Mouse (Mus musculus) MEL (cell line): ENCODE results near the gene Jpt1. TPM values are rescaled to one million over a fixed set of nuclear protein-coding genes. Genes with fewer than 3 reads are reported as not detected.

Experiments
- DNase-seq: peaks from one replicate; pipeline ENCODE4 v3.0.0; 2011; ENCODE audit warnings: low read depth, low spot score
- H3K27ac ChIP-seq: 2 replicates; pipeline ENCODE4 v1.5.1; 2012; ENCODE audit warnings: low read depth, mild to moderate bottlenecking, control low read depth, low read length, moderate library complexity; ENCODE audit not compliant: control insufficient read depth
- H3K27me3 ChIP-seq, 2 experiments: fragments of 150-350 bp in 1 of 2; sonication (generic) in 1 of 2; 2 replicates each; pipeline ENCODE4 v1.6.1; 2012; ENCODE audit warnings: low read length in 2 of 2, mild to moderate bottlenecking in 2 of 2, improper control_type of control experiment in 1 of 2, moderate library complexity in 1 of 2; ENCODE audit not compliant: insufficient read depth in 2 of 2, control insufficient read depth in 1 of 2
- H3K36me3 ChIP-seq, 2 experiments: 2 replicates each; pipeline ENCODE4 v1.6.1; 2012 to 2014; ENCODE audit warnings: low read length in 2 of 2, improper control_type of control experiment in 1 of 2, inconsistent platforms in 1 of 2, mild to moderate bottlenecking in 1 of 2; ENCODE audit not compliant: insufficient read depth in 2 of 2, control insufficient read depth in 1 of 2
- H3K4me1 ChIP-seq, 2 experiments: fragments of 150-350 bp in 1 of 2; sonication (generic) in 1 of 2; 2 replicates each; pipeline ENCODE4 v1.6.1; 2012; ENCODE audit warnings: low read length in 2 of 2, improper control_type of control experiment in 1 of 2, mild to moderate bottlenecking in 1 of 2; ENCODE audit not compliant: insufficient read depth in 2 of 2, control insufficient read depth in 1 of 2
- H3K4me3 ChIP-seq, 2 experiments: fragments of 150-350 bp in 1 of 2; sonication (generic) in 1 of 2; 2 replicates each; pipeline ENCODE4 v1.5.1; 2012; ENCODE audit warnings: low read depth in 2 of 2, low read length in 2 of 2, mild to moderate bottlenecking in 2 of 2, moderate library complexity in 2 of 2, control low read depth in 1 of 2, improper control_type of control experiment in 1 of 2; ENCODE audit not compliant: control insufficient read depth in 1 of 2, insufficient read depth in 1 of 2
- H3K79me2 ChIP-seq: 2 replicates; pipeline ENCODE4 v1.6.1; 2012; ENCODE audit warnings: mild to moderate bottlenecking, low read length, moderate library complexity; ENCODE audit not compliant: control insufficient read depth, poor library complexity, insufficient read depth
- H3K9ac ChIP-seq: 2 replicates; pipeline ENCODE4 v1.6.1; 2012; ENCODE audit warnings: low read depth, mild to moderate bottlenecking, control low read depth, low read length, moderate library complexity; ENCODE audit not compliant: control insufficient read depth, poor library complexity, severe bottlenecking
- H3K9me3 ChIP-seq: fragments of 150-350 bp; sonication (generic); replicated peaks from 2 replicates; pipeline ENCODE4 v1.6.1; 2012; ENCODE audit warnings: mild to moderate bottlenecking, low read length, improper control_type of control experiment, moderate library complexity; ENCODE audit not compliant: insufficient read depth
- BHLHE40 ChIP-seq: IDR thresholded peaks from 2 replicates; pipeline ENCODE4 v1.6.1; 2012; ENCODE audit warnings: low read depth, mild to moderate bottlenecking, inconsistent platforms, low read length, improper control_type of control experiment, borderline replicate concordance
- CHD1 ChIP-seq: IDR thresholded peaks from 2 replicates; pipeline ENCODE4 v1.6.1; 2012; ENCODE audit warnings: low read depth, mild to moderate bottlenecking, inconsistent platforms, low read length, improper control_type of control experiment
- CHD2 ChIP-seq: IDR thresholded peaks from 2 replicates; pipeline ENCODE4 v1.6.1; 2011; ENCODE audit warnings: low read length, improper control_type of control experiment
- CTCF ChIP-seq, 3 experiments: IDR thresholded peaks in 2 of 3; conservative IDR thresholded peaks in 1 of 3; 2 replicates each; pipeline ENCODE4 v1.5.1; 2011 to 2012; ENCODE audit warnings: low read length in 3 of 3, low read depth in 2 of 3, mild to moderate bottlenecking in 2 of 3, improper control_type of control experiment in 1 of 3, inconsistent platforms in 1 of 3, mixed read lengths in 1 of 3, moderate library complexity in 1 of 3; ENCODE audit not compliant: control insufficient read depth in 1 of 3, insufficient read depth in 1 of 3, poor library complexity in 1 of 3, severe bottlenecking in 1 of 3
- E2F4 ChIP-seq: IDR thresholded peaks from 2 replicates; pipeline ENCODE4 v1.6.1; 2011; ENCODE audit warnings: low read depth, low read length, improper control_type of control experiment, borderline replicate concordance
- ELF1 ChIP-seq: IDR thresholded peaks from 2 replicates; pipeline ENCODE4 v1.6.1; 2014; ENCODE audit warnings: low read depth, mild to moderate bottlenecking, inconsistent platforms, low read length, improper control_type of control experiment, moderate library complexity
- EP300 ChIP-seq, 2 experiments: IDR thresholded peaks; 2 replicates each; pipeline ENCODE4 v1.6.1; 2011; ENCODE audit warnings: improper control_type of control experiment in 2 of 2, low read length in 2 of 2, low read depth in 1 of 2, mild to moderate bottlenecking in 1 of 2
- ETS1 ChIP-seq: IDR thresholded peaks from 2 replicates; pipeline ENCODE4 v1.6.1; 2012; ENCODE audit warnings: low read depth, mild to moderate bottlenecking, inconsistent platforms, low read length, improper control_type of control experiment, moderate library complexity
- GATA1 ChIP-seq: IDR thresholded peaks from 2 replicates; pipeline ENCODE4 v1.6.1; 2011; ENCODE audit warnings: low read depth, low read length, improper control_type of control experiment
- JUND ChIP-seq: IDR thresholded peaks from 2 replicates; pipeline ENCODE4 v1.6.1; 2011; ENCODE audit warnings: low read depth, mild to moderate bottlenecking, improper control_type of control experiment, low read length
- KAT2A ChIP-seq: conservative IDR thresholded peaks from 2 replicates; pipeline ENCODE4 v1.6.1; 2012; ENCODE audit warnings: low read depth, low read length, improper control_type of control experiment, inconsistent platforms
- MAFK ChIP-seq: IDR thresholded peaks from 2 replicates; pipeline ENCODE4 v1.6.1; 2011; ENCODE audit warnings: low read depth, mild to moderate bottlenecking, low read length, improper control_type of control experiment, borderline replicate concordance
- MAX ChIP-seq: IDR thresholded peaks from 2 replicates; pipeline ENCODE4 v1.6.1; 2011; ENCODE audit warnings: low read length, improper control_type of control experiment
- MEF2A ChIP-seq: IDR thresholded peaks from 2 replicates; pipeline ENCODE4 v1.6.1; 2014; ENCODE audit warnings: low read depth, mild to moderate bottlenecking, inconsistent platforms, low read length, improper control_type of control experiment; ENCODE audit not compliant: poor library complexity, insufficient replicate concordance, severe bottlenecking; ENCODE audit errors: extremely low read depth
- MXI1 ChIP-seq: IDR thresholded peaks from 2 replicates; pipeline ENCODE4 v1.6.1; 2011; ENCODE audit warnings: mild to moderate bottlenecking, low read depth, low read length, improper control_type of control experiment
- MYB ChIP-seq: IDR thresholded peaks from 2 replicates; pipeline ENCODE4 v1.6.1; 2011; ENCODE audit warnings: mild to moderate bottlenecking, low read depth, low read length, improper control_type of control experiment
- MYC ChIP-seq: IDR thresholded peaks from 2 replicates; pipeline ENCODE4 v1.6.1; 2011; ENCODE audit warnings: low read depth, mild to moderate bottlenecking, low read length, improper control_type of control experiment, moderate library complexity
- NRF1 ChIP-seq: IDR thresholded peaks from 2 replicates; pipeline ENCODE4 v1.6.1; 2014; ENCODE audit warnings: low read depth, mild to moderate bottlenecking, inconsistent platforms, low read length, improper control_type of control experiment, moderate library complexity; ENCODE audit not compliant: poor library complexity, insufficient read depth, severe bottlenecking
- POLR2A ChIP-seq, 2 experiments: IDR thresholded peaks; 2 replicates each; pipeline ENCODE4 v1.6.1; 2011 to 2012; ENCODE audit warnings: low read length in 2 of 2, mild to moderate bottlenecking in 2 of 2, control low read depth in 1 of 2, improper control_type of control experiment in 1 of 2, low read depth in 1 of 2, moderate library complexity in 1 of 2; ENCODE audit not compliant: control insufficient read depth in 1 of 2, insufficient read depth in 1 of 2, poor library complexity in 1 of 2
- POLR2AphosphoS2 ChIP-seq: IDR thresholded peaks from 2 replicates; pipeline ENCODE4 v1.6.1; 2011; ENCODE audit warnings: low read length, improper control_type of control experiment
- POLR2AphosphoS5 ChIP-seq: IDR thresholded peaks from 2 replicates; pipeline ENCODE4 v1.6.1; 2012; ENCODE audit warnings: low read depth, borderline replicate concordance, mild to moderate bottlenecking, inconsistent platforms, low read length, moderate library complexity, mixed read lengths
- RAD21 ChIP-seq: IDR thresholded peaks from 2 replicates; pipeline ENCODE4 v1.6.1; 2011; ENCODE audit warnings: mild to moderate bottlenecking, low read depth, low read length, improper control_type of control experiment
- RCOR1 ChIP-seq: IDR thresholded peaks from 2 replicates; pipeline ENCODE4 v1.6.1; 2012; ENCODE audit warnings: low read depth, mild to moderate bottlenecking, inconsistent platforms, low read length, improper control_type of control experiment
- SIN3A ChIP-seq: IDR thresholded peaks from 2 replicates; pipeline ENCODE4 v1.6.1; 2012; ENCODE audit warnings: low read length, improper control_type of control experiment, inconsistent platforms
- SMC3 ChIP-seq: IDR thresholded peaks from 2 replicates; pipeline ENCODE4 v1.6.1; 2011; ENCODE audit warnings: low read depth, low read length, improper control_type of control experiment
- TAL1 ChIP-seq: IDR thresholded peaks from 2 replicates; pipeline ENCODE4 v1.6.1; 2012; ENCODE audit warnings: mild to moderate bottlenecking, inconsistent platforms, low read length, moderate library complexity, mixed read lengths
- TBP ChIP-seq: IDR thresholded peaks from 2 replicates; pipeline ENCODE4 v1.8.0; 2011; ENCODE audit warnings: low read depth, low read length, improper control_type of control experiment
- TCF12 ChIP-seq: IDR thresholded peaks from 2 replicates; pipeline ENCODE4 v1.6.1; 2014; ENCODE audit warnings: low read depth, mild to moderate bottlenecking, inconsistent platforms, low read length, improper control_type of control experiment, moderate library complexity
- USF1 ChIP-seq: IDR thresholded peaks from 2 replicates; pipeline ENCODE4 v1.6.1; 2014; ENCODE audit warnings: low read depth, mild to moderate bottlenecking, inconsistent platforms, low read length, improper control_type of control experiment, moderate library complexity
- USF2 ChIP-seq, 2 experiments: IDR thresholded peaks; 2 replicates each; pipeline ENCODE4 v1.6.1; 2011 to 2012; ENCODE audit warnings: improper control_type of control experiment in 2 of 2, low read length in 2 of 2, borderline replicate concordance in 1 of 2, inconsistent platforms in 1 of 2, low read depth in 1 of 2, mild to moderate bottlenecking in 1 of 2; ENCODE audit not compliant: insufficient read depth in 1 of 2
- ZKSCAN1 ChIP-seq: IDR thresholded peaks from 2 replicates; pipeline ENCODE4 v1.6.1; 2012; ENCODE audit warnings: low read depth, mild to moderate bottlenecking, inconsistent platforms, low read length, improper control_type of control experiment, moderate library complexity
- ZMIZ1 ChIP-seq: IDR thresholded peaks from 2 replicates; pipeline ENCODE4 v1.6.1; 2012; ENCODE audit warnings: low read depth, mild to moderate bottlenecking, inconsistent platforms, low read length, improper control_type of control experiment, moderate library complexity
- ZNF384 ChIP-seq: IDR thresholded peaks from 2 replicates; pipeline ENCODE4 v1.6.1; 2012; ENCODE audit warnings: low read depth, mild to moderate bottlenecking, inconsistent platforms, low read length, improper control_type of control experiment
- polyA plus RNA-seq, 2 experiments: library from polyadenylated mRNA; stranded (reverse) in 1 of 2; unstranded in 1 of 2; fragments of >175 nt in 1 of 2; fragments of >200 nt in 1 of 2; gene quantifications; 2 replicates each; pipeline versions ENCODE4 v1.2.1 to v1.2.4; 2012; ENCODE audit warnings: low replicate concordance in 2 of 2, low read depth in 1 of 2; ENCODE audit not compliant: insufficient read length in 2 of 2, insufficient read depth in 1 of 2, missing spikeins in 1 of 2
- total RNA-seq: library from RNA; depleted of rRNA; stranded (reverse); fragments of 300-350 nt; gene quantifications from 2 replicates; pipeline ENCODE4 v1.2.3, GENCODE M21; 2012

Jpt1 gene
- total and polyA plus RNA-seq, 3 experiments, result 353 to 382 TPM; not detected in 1

DNA sequence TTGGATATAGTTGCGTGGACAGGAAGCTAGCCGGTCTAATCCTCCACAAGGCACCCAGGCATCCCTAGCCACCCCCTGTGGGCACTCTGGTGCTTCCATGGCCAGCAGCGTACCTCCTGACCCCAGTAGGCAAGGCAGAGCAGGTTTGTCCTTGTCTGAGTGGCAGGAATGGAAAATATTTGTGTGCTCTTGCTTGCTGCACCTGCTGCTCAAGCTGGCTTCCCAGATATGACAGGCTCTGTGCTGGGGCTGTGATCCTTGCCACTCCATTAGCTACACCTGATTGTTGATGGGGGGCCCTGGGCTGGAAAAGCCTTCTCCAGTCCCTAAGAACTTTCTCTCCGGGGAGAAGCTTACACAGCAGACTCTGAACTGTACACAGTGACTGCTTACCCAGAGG, 60.9 kb downstream of the Jpt1 start:
- Histone ChIP-seq H3K27me3 (no peaks in the 10 kb centered on the region), H3K9me3 (no peaks in the 10 kb centered on the region)
- no peak for DNase-seq

DNA sequence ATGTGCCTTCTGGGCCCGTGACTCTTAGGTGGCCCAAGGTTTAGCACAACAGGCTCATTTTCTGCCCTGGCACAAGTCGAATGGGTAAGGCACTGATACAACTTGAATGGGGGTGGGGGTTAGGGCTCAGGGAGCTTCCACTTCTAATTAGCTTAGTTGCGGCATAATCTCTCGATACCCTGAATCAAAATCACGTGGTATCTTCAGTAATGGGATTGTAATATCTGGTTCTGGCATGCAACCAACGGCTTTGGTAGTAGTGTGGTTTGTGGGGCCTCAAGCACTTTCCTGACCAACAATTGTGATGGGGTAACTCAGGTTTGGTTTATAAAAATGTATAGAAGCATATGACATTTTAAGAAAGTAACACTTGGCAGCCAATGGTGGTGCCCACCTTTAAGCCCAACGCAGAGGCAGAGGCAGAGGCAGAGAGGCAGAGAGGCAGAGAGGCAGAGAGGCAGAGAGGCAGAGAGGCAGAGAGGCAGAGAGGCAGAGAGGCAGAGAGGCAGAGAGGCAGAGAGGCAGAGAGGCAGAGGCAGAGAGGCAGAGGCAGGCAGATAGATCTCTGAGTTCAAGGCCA, 61.8 kb downstream of the Jpt1 start:
- Histone ChIP-seq H3K4me1 (peaks cover 3 to 17% of the 10 kb centered on the region in 2 experiments), H3K27me3 (no peaks in the 10 kb centered on the region), H3K4me3 (no peak overlapping the region), H3K9me3 (no peaks in the 10 kb centered on the region), H3K9ac (no peak overlapping the region), H3K27ac (peak overlapping the region; percentile 5; the same call in 1 of the 2 replicates), H3K79me2 (no peaks in the 10 kb centered on the region), H3K36me3 (peaks cover 0 to 1% of the 10 kb centered on the region in 2 experiments; a peak in 1 of 4 replicates)
- DNase-seq, result peak; percentile 65
- TF ChIP-seq KAT2A (no peak), USF2 (IDR thresholded peaks at IDR 0.05; ENCODE audit: borderline replicate concordance in 1 of 2, insufficient read depth in 1 of 2, low read depth in 1 of 2, low read length in 2 of 2) (0 out of 4 replicates have a peak, but pooled peaks of 1 of the 2 experiments have one; percentile 49), EP300 (IDR thresholded peaks at IDR 0.05; ENCODE audit: low read depth in 1 of 2, low read length in 2 of 2) (no peak), ELF1 (no peak), E2F4 (no peak), SIN3A (no peak), JUND (no peak), USF1 (peak; percentile 79), NRF1 (no peak), ZMIZ1 (no peak), TBP (no peak), ZKSCAN1 (no peak), MXI1 (peak; percentile 58; the same call in 1 of the 2 replicates), RAD21 (no peak), POLR2AphosphoS2 (no peak), CTCF (IDR thresholded peaks at IDR 0.05 in 2 of 3, conservative IDR thresholded peaks at IDR 0.05 in 1 of 3; ENCODE audit: control insufficient read depth in 1 of 3, insufficient read depth in 1 of 3, low read depth in 2 of 3, low read length in 3 of 3, poor library complexity in 1 of 3, severe bottlenecking in 1 of 3) (no peak), POLR2A (IDR thresholded peaks at IDR 0.05; ENCODE audit: control insufficient read depth in 1 of 2, insufficient read depth in 1 of 2, low read depth in 1 of 2, low read length in 2 of 2, poor library complexity in 1 of 2) (no peak), ZNF384 (no peak), POLR2AphosphoS5 (no peak), GATA1 (no peak), MYC (no peak), MAX (peak; percentile 51), ETS1 (no peak), CHD2 (0 out of 2 replicates have a peak, but pooled peaks have one; percentile 13), MEF2A (no peak), MAFK (no peak), MYB (no peak), RCOR1 (peak; percentile 17; the same call in 1 of the 2 replicates)

More for the DNA sequence above, 60.9 kb downstream of the Jpt1 start:
- Histone ChIP-seq H3K27ac (no peak overlapping the region), H3K36me3 (peaks cover 0 to 3% of the 10 kb centered on the region in 2 experiments; a peak in 1 of 4 replicates), H3K9ac (no peak overlapping the region), H3K4me3 (no peak overlapping the region), H3K79me2 (no peaks in the 10 kb centered on the region), H3K4me1 (peaks cover 3 to 20% of the 10 kb centered on the region in 2 experiments)
- TF ChIP-seq SMC3 (no peak), BHLHE40 (no peak), TAL1 (no peak), ZMIZ1 (no peak), TCF12 (no peak), SIN3A (no peak), CHD1 (no peak), GATA1 (no peak), MAFK (no peak), E2F4 (no peak)
